Mouse (Mus musculus) small intestine, adult 2 months (tissue): ENCODE results near the gene Mapkapk2. TPM values are rescaled to one million over a fixed set of nuclear protein-coding genes. Genes with fewer than 3 reads are reported as not detected.

Experiments used
- H3K27ac ChIP-seq: fragments of 200-500 bp; 2 replicates; pipeline ENCODE4 v1.5.1; 2012; ENCODE audit warnings: low read depth, low read length, control low read depth, inconsistent platforms; ENCODE audit not compliant: insufficient read depth
- H3K27me3 ChIP-seq: fragments of 200-500 bp; 2 replicates; pipeline ENCODE4 v1.6.1; 2012; ENCODE audit warnings: mild to moderate bottlenecking, moderate library complexity, low read length, inconsistent platforms; ENCODE audit not compliant: control insufficient read depth, insufficient read depth
- H3K36me3 ChIP-seq: fragments of 200-500 bp; 2 replicates; pipeline ENCODE4 v1.6.1; 2012; ENCODE audit warnings: mild to moderate bottlenecking, low read length, control low read depth, inconsistent platforms; ENCODE audit not compliant: control insufficient read depth, insufficient read depth
- H3K4me1 ChIP-seq: fragments of 200-500 bp; 2 replicates; pipeline ENCODE4 v1.6.1; 2012; ENCODE audit warnings: low read length, inconsistent platforms, mixed read lengths; ENCODE audit not compliant: control insufficient read depth, insufficient read depth, insufficient read length
- H3K4me3 ChIP-seq: fragments of 200-500 bp; 2 replicates; pipeline ENCODE4 v1.5.1; 2012; ENCODE audit warnings: low read depth, mild to moderate bottlenecking, control low read depth, inconsistent platforms, low read length, moderate library complexity
- CTCF ChIP-seq: fragments of 200-500 bp; IDR thresholded peaks from 2 replicates; pipeline ENCODE4 v1.5.1; 2012; ENCODE audit warnings: low read depth, mild to moderate bottlenecking, control low read depth, inconsistent platforms, low read length, moderate library complexity, mixed read lengths; ENCODE audit not compliant: insufficient replicate concordance, insufficient read length; ENCODE audit errors: extremely low read depth
- POLR2A ChIP-seq: fragments of 200-500 bp; IDR thresholded peaks from 2 replicates; pipeline ENCODE4 v1.6.1; 2012; ENCODE audit warnings: low read depth, mild to moderate bottlenecking, control low read depth, inconsistent platforms, low read length, moderate library complexity
- WGBS: fragments of 180-500 bp; shearing (Covaris S2); methylation state at CpG from one replicate; pipeline ENCODE4 v1.1.7; 2018; 5-methylcytosine and 5-hydroxymethylcytosine counted together
- polyA plus RNA-seq: library from polyadenylated mRNA; depleted of rRNA; stranded (reverse); fragments of >200 nt; gene quantifications from 2 replicates; pipeline ENCODE4 v1.2.3, GENCODE M21; 2012

The Mapkapk2 gene
- polyA plus RNA-seq, 1 experiment = 61.0 TPM

- WGBS = 63% methylated on average over 7 of the region's 7 CpGs
- H3K4me3 ChIP-seq = no peak overlapping the region
- H3K36me3 ChIP-seq = peaks cover 21% of the 10 kb centered on the region
- H3K27me3 ChIP-seq = no peaks in the 10 kb centered on the region
- no peak overlapping the region for H3K27ac ChIP-seq
- H3K4me1 ChIP-seq = peaks cover 17% of the 10 kb centered on the region; the same call in 1 of the 2 replicates
- no peak for TF ChIP-seq CTCF
- TF ChIP-seq POLR2A = 0 out of 2 replicates have a peak, but pooled peaks have one; percentile 1
Measured at GRCm38 (mm10) chr1:131051073-131051472, 46.6 kb downstream of the Mapkapk2 start.

- Histone ChIP-seq H3K4me3 (no peak overlapping the region), H3K4me1 (peaks cover 21% of the 10 kb centered on the region; the same call in 1 of the 2 replicates), H3K27me3 (no peaks in the 10 kb centered on the region), H3K36me3 (peaks cover 20% of the 10 kb centered on the region), H3K27ac (no peak overlapping the region)
- TF ChIP-seq POLR2A (0 out of 2 replicates have a peak, but pooled peaks have one; percentile 5), CTCF (no peak)
- WGBS = 84% methylated on average over 5 of the region's 5 CpGs
Measured at GRCm38 (mm10) chr1:131050617-131051016, 47.0 kb downstream of the Mapkapk2 start.

- TF ChIP-seq CTCF (no peak), POLR2A (no peak)
- Histone ChIP-seq H3K27me3 (no peaks in the 10 kb centered on the region), H3K36me3 (peaks cover 14% of the 10 kb centered on the region), H3K4me3 (no peak overlapping the region), H3K4me1 (peaks cover 24% of the 10 kb centered on the region; the same call in 1 of the 2 replicates), H3K27ac (no peak overlapping the region)
- WGBS = 82% methylated on average over 5 of the region's 5 CpGs
Measured at GRCm38 (mm10) chr1:131050011-131050410, 47.6 kb downstream of the Mapkapk2 start.

GRCm38 (mm10) chr1:131049361-131049806 lies 48.2 kb downstream of the Mapkapk2 start:
- no peak overlapping the region for H3K27ac ChIP-seq
- TF ChIP-seq CTCF (no peak), POLR2A (no peak)
- no peaks in the 10 kb centered on the region for H3K27me3 ChIP-seq
- peaks cover 8% of the 10 kb centered on the region for H3K36me3 ChIP-seq
- no peak overlapping the region for H3K4me3 ChIP-seq
- peaks cover 24% of the 10 kb centered on the region; the same call in 1 of the 2 replicates for H3K4me1 ChIP-seq
- 80% methylated on average over 5 of the region's 5 CpGs for WGBS

GRCm38 (mm10) chr1:131048946-131049345 lies 48.7 kb downstream of the Mapkapk2 start:
- Histone ChIP-seq H3K36me3 (peaks cover 4% of the 10 kb centered on the region; the same call in 1 of the 2 replicates), H3K4me3 (no peak overlapping the region), H3K27ac (no peak overlapping the region), H3K4me1 (peaks cover 24% of the 10 kb centered on the region; the same call in 1 of the 2 replicates), H3K27me3 (no peaks in the 10 kb centered on the region)
- WGBS = 87% methylated on average over 8 of the region's 8 CpGs
- TF ChIP-seq CTCF = no peak
- no peak for TF ChIP-seq POLR2A

GRCm38 (mm10) chr1:131048121-131048863 lies 49.3 kb downstream of the Mapkapk2 start:
- Histone ChIP-seq H3K36me3 (no peaks in the 10 kb centered on the region), H3K27me3 (no peaks in the 10 kb centered on the region), H3K27ac (no peak overlapping the region), H3K4me1 (peaks cover 24% of the 10 kb centered on the region; the same call in 1 of the 2 replicates), H3K4me3 (no peak overlapping the region)
- no peak for TF ChIP-seq CTCF
- no peak for TF ChIP-seq POLR2A
- WGBS = 61% methylated on average over 6 of the region's 6 CpGs

GRCm38 (mm10) chr1:131046607-131047006 lies 51.0 kb downstream of the Mapkapk2 start:
- 90% methylated on average over 10 of the region's 10 CpGs for WGBS
- TF ChIP-seq POLR2A (no peak), CTCF (no peak)
- no peak overlapping the region for H3K4me3 ChIP-seq
- no peaks in the 10 kb centered on the region for H3K27me3 ChIP-seq
- H3K4me1 ChIP-seq = peaks cover 20% of the 10 kb centered on the region; the same call in 1 of the 2 replicates
- H3K27ac ChIP-seq = no peak overlapping the region
- H3K36me3 ChIP-seq = no peaks in the 10 kb centered on the region
